Mouse (Mus musculus) forebrain, embryonic 14.5 days (tissue): ENCODE measurements around the gene Kdm6b. TPM values are rescaled to one million over a fixed set of nuclear protein-coding genes. Genes with fewer than 3 reads are reported as not detected.

Experiments used
- ATAC-seq: fragments of 200-750 bp; cut with Nextera tagmentation; 2 replicates; pipeline ENCODE4 v1.8.0; 2017; ENCODE audit warnings: mild to moderate bottlenecking, moderate library complexity
- DNase-seq: peaks from one replicate; pipeline ENCODE4 v3.0.0-alpha.2; 2015; ENCODE audit warnings: low spot score
- H3K27ac ChIP-seq: fragments of 300-500 bp; sonication (generic); 2 replicates; pipeline ENCODE4 v1.5.1; 2014; ENCODE audit warnings: low read depth, mild to moderate bottlenecking, control low read depth, low read length, moderate library complexity
- H3K27me3 ChIP-seq: fragments of 300-500 bp; sonication (generic); replicated peaks from 2 replicates; pipeline ENCODE4 v1.6.1; 2014; ENCODE audit warnings: low read length, control low read depth, mixed read lengths; ENCODE audit not compliant: control insufficient read depth, insufficient read depth
- H3K36me3 ChIP-seq: fragments of 300-500 bp; sonication (generic); 2 replicates; pipeline ENCODE4 v1.6.1; 2014; ENCODE audit warnings: low read length, control low read depth; ENCODE audit not compliant: control insufficient read depth, insufficient read depth
- H3K4me1 ChIP-seq: fragments of 300-500 bp; sonication (generic); 2 replicates; pipeline ENCODE4 v1.6.1; 2014; ENCODE audit warnings: antibody characterized with exemption, low read length, control low read depth; ENCODE audit not compliant: control insufficient read depth, insufficient read depth
- H3K4me2 ChIP-seq: fragments of 300-500 bp; sonication (generic); 2 replicates; pipeline ENCODE4 v1.6.1; 2014; ENCODE audit warnings: mild to moderate bottlenecking, control low read depth, low read length
- H3K4me3 ChIP-seq: fragments of 300-500 bp; sonication (generic); 2 replicates; pipeline ENCODE4 v1.5.1; 2014; ENCODE audit warnings: low read depth, low read length, control low read depth
- H3K9ac ChIP-seq: fragments of 300-500 bp; sonication (generic); 2 replicates; pipeline ENCODE4 v1.6.1; 2014; ENCODE audit warnings: mild to moderate bottlenecking, low read length, control low read depth, moderate library complexity
- H3K9me3 ChIP-seq: fragments of 300-500 bp; sonication (generic); replicated peaks from 2 replicates; pipeline ENCODE4 v1.6.1; 2016; ENCODE audit warnings: low read length, control low read depth, mixed read lengths; ENCODE audit not compliant: control insufficient read depth
- WGBS: fragments of 180-500 bp; shearing (Covaris S2); extraction: QIAGEN DNeasy Blood & Tissue Kit; methylation state at CpG from one replicate; pipeline ENCODE4 v1.1.7; 2014; 5-methylcytosine and 5-hydroxymethylcytosine counted together
- polyA plus RNA-seq: library from polyadenylated mRNA; unstranded; fragments of >200 nt; fragmentation: Nextera tagmentation; extraction: Ambion mirVana; gene quantifications from 2 replicates; pipeline ENCODE4 v1.2.1, GENCODE M21; 2014

Gene Kdm6b
- polyA plus RNA-seq, 1 experiment from 2014 or later = 28.7 TPM

DNA sequence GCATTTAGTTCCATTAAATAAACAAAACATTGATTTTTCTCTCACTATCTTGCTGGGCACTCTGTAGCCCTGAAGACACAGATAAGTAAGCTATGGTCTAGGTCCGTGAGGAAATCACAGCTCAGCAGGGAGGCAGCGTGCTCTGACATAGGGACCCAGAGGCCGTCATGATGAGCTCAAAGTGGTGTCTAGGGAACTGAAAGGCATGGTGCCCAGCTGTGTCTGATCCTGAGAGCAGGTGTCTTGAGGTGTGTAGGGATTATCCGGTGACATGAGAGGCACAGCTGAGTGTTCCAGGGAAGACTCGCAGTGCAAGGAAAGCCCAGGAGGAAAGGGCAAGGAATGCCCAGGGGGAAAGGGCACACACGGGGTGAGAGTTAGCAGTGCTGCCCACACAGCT is 19.7 kb upstream of the Kdm6b start:
- H3K4me3 ChIP-seq = no peak overlapping the region
- no peaks in the 10 kb centered on the region for H3K9me3 ChIP-seq
- H3K4me2 ChIP-seq = no peak overlapping the region
- H3K9ac ChIP-seq = no peak overlapping the region
- 79% methylated on average over 6 of the region's 6 CpGs for WGBS
- no peaks in the 10 kb centered on the region for H3K27me3 ChIP-seq
- H3K4me1 ChIP-seq = no peaks in the 10 kb centered on the region
- no peak for ATAC-seq
- no peaks in the 10 kb centered on the region for H3K36me3 ChIP-seq
- no peak overlapping the region for H3K27ac ChIP-seq
- DNase-seq = no peak

DNA sequence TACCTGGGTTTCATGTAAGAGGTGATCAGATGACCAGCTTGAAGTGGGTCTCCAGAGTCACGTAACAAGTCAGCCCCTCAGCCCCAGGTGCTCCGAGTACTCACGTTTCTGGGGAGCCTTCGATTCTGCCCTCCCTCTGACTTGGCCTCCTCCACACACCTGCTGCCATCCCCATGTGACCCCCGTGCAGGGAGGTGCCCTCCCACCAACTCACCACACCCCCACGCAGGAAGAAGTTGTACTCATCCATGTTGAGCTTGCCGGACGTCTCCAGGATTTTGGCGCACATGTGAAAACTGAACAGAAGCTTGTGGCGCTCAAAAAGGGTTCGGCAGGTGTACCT is 19.1 kb upstream of the Kdm6b start:
- no peak overlapping the region for H3K27ac ChIP-seq
- no peak overlapping the region for H3K4me3 ChIP-seq
- peak; percentile 29; the same call in 1 of the 2 replicates for ATAC-seq
- WGBS = 80% methylated on average over 11 of the region's 11 CpGs
- no peak for DNase-seq
- no peaks in the 10 kb centered on the region for H3K4me1 ChIP-seq
- no peak overlapping the region for H3K9ac ChIP-seq
- no peaks in the 10 kb centered on the region for H3K27me3 ChIP-seq
- no peaks in the 10 kb centered on the region for H3K36me3 ChIP-seq
- no peaks in the 10 kb centered on the region for H3K9me3 ChIP-seq
- H3K4me2 ChIP-seq = no peak overlapping the region

DNA sequence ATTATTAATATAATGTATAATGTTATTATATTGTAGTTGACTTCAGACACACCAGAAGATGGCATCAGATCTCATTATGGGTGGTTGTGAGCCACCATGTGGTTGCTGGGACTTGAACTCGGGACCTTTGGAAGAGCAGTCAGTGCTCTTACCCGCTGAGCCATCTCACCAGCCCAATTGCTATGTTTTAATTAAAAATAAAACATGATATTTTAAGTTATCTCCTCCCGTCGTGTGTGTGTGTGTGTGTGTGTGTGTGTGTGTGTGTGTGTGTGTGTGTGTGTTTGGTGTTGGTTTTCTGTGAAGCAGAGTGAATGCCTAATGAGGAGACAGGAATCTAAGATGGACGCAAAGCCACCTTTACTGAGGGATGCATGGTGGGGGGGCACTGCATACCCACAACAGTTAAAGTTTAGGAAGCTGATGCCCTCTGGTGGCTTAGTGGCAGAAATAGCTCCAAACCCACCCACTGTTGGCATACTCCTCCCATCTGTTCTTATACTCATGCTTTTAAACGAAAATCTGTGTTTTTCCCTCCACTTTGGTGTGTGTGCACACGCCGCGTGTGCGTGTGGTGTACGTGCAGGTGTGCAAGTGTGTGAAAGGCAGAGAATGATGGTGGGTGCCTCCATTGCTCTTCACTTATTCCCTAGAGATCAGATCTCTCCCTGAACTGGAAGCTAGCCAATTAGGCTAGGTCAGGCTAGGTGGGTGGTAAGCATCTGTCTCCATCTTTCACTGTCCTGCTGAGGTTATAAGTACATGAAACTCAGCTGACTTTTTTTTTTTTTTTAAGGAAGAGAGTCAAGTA is 18.6 kb upstream of the Kdm6b start:
- Histone ChIP-seq H3K4me2 (no peak overlapping the region), H3K9me3 (no peaks in the 10 kb centered on the region), H3K27ac (no peak overlapping the region), H3K36me3 (no peaks in the 10 kb centered on the region), H3K4me1 (no peaks in the 10 kb centered on the region), H3K9ac (no peak overlapping the region), H3K4me3 (no peak overlapping the region), H3K27me3 (no peaks in the 10 kb centered on the region)
- ATAC-seq (peak; percentile 94), DNase-seq (peak; percentile 96)
- WGBS = 23% methylated on average over 11 of the region's 11 CpGs

DNA sequence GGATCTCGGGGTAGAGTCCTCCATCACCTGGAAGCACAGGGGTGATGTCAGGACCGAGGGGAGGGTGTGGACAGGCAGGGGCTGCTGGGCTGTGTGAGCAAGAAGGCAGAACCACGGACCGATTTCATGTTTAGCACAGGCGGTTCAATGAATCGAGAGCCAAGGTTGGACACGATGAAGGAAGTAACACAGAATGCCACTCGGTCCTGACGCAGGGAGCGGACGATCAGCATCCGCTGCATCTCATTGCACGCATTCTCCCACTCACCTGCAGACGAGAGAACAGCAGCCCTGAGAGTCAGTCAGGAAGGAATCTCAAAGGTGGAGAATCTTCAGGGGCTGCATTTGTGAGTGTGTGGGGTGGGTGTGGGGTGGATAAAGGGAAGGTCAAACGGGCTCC is 17.2 kb upstream of the Kdm6b start:
- DNase-seq (no peak), ATAC-seq (no peak)
- no peak overlapping the region for H3K9ac ChIP-seq
- 89% methylated on average over 15 of the region's 15 CpGs for WGBS
- no peaks in the 10 kb centered on the region for H3K9me3 ChIP-seq
- H3K4me3 ChIP-seq = no peak overlapping the region
- no peak overlapping the region for H3K27ac ChIP-seq
- H3K4me2 ChIP-seq = no peak overlapping the region
- no peaks in the 10 kb centered on the region for H3K36me3 ChIP-seq
- H3K4me1 ChIP-seq = no peaks in the 10 kb centered on the region
- H3K27me3 ChIP-seq = no peaks in the 10 kb centered on the region

DNA sequence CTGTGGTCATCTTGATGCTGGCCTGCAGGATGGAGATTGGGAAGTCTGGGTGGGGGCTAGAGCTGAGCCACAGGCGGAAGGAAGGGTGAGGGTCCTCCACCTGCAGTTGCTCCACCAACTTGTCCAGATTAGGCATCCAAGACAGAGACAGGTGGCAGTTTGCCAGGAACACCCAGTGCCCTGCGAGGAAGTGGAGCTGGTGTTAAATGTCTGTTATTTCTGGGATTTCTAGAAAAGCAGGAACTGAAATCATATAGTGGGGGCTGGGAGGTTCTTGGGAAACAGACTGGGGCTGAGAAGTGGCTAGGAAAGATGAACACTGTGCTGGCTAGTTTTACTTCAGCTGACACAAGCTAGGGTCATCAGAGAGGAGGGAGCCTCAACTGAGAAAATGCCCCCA is 15.8 kb upstream of the Kdm6b start:
- H3K27ac ChIP-seq = no peak overlapping the region
- H3K27me3 ChIP-seq = no peaks in the 10 kb centered on the region
- no peak overlapping the region for H3K4me2 ChIP-seq
- no peaks in the 10 kb centered on the region for H3K9me3 ChIP-seq
- 49% methylated on average over 2 of the region's 2 CpGs for WGBS
- H3K4me3 ChIP-seq = no peak overlapping the region
- ATAC-seq (no peak), DNase-seq (no peak)
- H3K36me3 ChIP-seq = no peaks in the 10 kb centered on the region
- no peaks in the 10 kb centered on the region for H3K4me1 ChIP-seq
- no peak overlapping the region for H3K9ac ChIP-seq

DNA sequence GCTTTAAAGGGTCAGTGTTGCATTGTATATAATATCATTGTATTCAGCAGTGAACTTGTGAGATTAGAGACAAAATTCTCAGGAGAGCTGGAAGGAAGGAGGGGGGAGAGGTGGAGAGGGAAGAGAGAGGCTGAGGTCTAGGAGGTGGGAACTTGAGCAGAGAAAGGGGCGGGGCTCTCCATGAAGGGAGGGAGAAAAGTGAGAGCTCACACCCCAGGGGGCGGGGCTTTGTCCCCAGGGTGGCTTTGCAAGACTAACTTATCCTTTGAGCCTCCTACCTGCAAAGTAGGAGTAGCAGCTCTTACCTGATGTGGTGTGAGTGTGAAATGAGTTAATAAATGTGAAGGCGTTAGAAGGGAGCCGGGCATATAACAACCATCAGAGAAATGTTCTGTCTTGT is 15.3 kb upstream of the Kdm6b start:
- no peak for ATAC-seq
- no peak overlapping the region for H3K4me3 ChIP-seq

DNA sequence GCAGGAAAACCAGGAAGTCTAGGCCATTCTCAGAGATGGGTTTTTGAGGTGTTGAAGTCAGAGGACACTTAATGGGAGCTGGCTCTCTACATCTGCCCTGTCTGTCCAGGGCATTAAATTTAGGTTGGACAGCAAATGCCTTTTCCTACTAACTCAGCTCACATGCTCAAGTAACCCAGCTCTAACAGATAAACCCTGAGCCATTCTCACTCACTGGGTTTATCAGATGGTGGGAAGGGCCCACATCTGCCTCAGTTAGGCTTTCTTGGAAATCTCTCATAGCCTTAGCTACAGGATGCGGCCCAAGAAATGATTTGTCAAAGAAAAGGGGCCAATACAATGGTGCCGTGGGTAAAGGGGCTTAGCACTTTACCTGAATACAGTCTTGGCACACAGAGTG is 12.8 kb upstream of the Kdm6b start:
- no peak overlapping the region for H3K9ac ChIP-seq
- DNase-seq (no peak), ATAC-seq (no peak)
- H3K36me3 ChIP-seq = no peaks in the 10 kb centered on the region
- peaks cover 17% of the 10 kb centered on the region for H3K27me3 ChIP-seq
- no peak overlapping the region for H3K4me3 ChIP-seq
- H3K9me3 ChIP-seq = no peaks in the 10 kb centered on the region
- H3K4me1 ChIP-seq = no peaks in the 10 kb centered on the region
- no peak overlapping the region for H3K4me2 ChIP-seq
- 72% methylated on average over 2 of the region's 2 CpGs for WGBS
- H3K27ac ChIP-seq = no peak overlapping the region

More for the DNA sequence above, 15.3 kb upstream of the Kdm6b start:
- H3K9me3 ChIP-seq = no peaks in the 10 kb centered on the region
- H3K4me1 ChIP-seq = no peaks in the 10 kb centered on the region
- no peak for DNase-seq
- no peak overlapping the region for H3K9ac ChIP-seq
- no peak overlapping the region for H3K27ac ChIP-seq
- H3K4me2 ChIP-seq = no peak overlapping the region
- H3K27me3 ChIP-seq = no peaks in the 10 kb centered on the region
- H3K36me3 ChIP-seq = no peaks in the 10 kb centered on the region
- WGBS = 34% methylated on average over 4 of the region's 4 CpGs

DNA sequence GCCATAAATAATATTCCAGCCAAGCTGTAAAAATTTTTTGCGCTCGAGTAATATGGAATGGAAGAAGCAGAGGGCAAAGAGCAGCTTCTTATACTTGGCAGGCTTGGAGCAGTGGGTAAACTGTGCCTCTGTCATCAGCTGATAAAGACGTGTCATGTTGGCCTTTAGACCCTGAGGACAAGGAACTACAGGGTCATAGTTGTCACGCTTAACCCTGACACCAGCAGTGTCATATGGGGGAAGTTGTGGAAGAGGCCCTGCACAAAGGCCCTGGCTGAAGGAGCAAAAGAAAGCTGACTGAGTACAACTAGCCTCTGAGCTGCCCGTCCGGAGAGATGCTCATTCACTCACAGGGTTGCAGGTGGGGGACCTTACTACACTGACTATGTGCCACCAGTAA is 10.4 kb upstream of the Kdm6b start:
- peaks cover 16% of the 10 kb centered on the region for H3K4me1 ChIP-seq
- no peak overlapping the region for H3K4me3 ChIP-seq
- WGBS = 81% methylated on average over 6 of the region's 6 CpGs
- H3K27ac ChIP-seq = no peak overlapping the region
- H3K4me2 ChIP-seq = no peak overlapping the region
- DNase-seq (no peak), ATAC-seq (no peak)
- peaks cover 25% of the 10 kb centered on the region for H3K27me3 ChIP-seq
- no peaks in the 10 kb centered on the region for H3K9me3 ChIP-seq
- H3K36me3 ChIP-seq = no peaks in the 10 kb centered on the region
- H3K9ac ChIP-seq = no peak overlapping the region

DNA sequence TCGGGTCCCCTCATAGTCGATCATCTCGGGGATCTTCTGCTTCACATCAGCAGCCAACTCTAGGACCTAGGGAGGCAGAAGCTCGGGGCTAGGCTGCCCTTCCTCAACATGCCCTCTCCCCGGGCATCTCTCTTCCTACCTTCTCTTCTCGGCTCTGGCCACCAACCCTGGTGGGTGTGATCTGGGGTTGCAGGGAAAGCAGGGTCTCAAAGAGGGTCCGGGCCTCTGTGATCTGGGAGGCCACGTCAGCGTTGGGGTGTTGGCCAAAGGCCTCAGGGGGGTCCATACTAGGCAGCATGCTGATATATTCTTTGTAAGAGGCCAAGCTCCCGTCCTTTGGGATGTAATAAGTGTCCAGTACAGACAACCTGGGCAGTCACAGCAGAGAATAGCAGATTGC is 9.4 kb upstream of the Kdm6b start:
- no peak overlapping the region for H3K27ac ChIP-seq
- no peaks in the 10 kb centered on the region for H3K9me3 ChIP-seq
- no peaks in the 10 kb centered on the region for H3K36me3 ChIP-seq
- WGBS = 88% methylated on average over 10 of the region's 10 CpGs
- no peak for ATAC-seq
- peaks cover 25% of the 10 kb centered on the region for H3K27me3 ChIP-seq
- peaks cover 20% of the 10 kb centered on the region for H3K4me1 ChIP-seq
- no peak overlapping the region for H3K4me3 ChIP-seq
- no peak overlapping the region for H3K4me2 ChIP-seq
- no peak for DNase-seq
- H3K9ac ChIP-seq = no peak overlapping the region
